Mouse (Mus musculus): ENCODE measurements at regions not wholly inside any gene's neighbourhood (a gene's known extent, or its start where the extent isn't known, plus 50 kb on each side); places are given as distances from the start of the nearest gene placed in this dataset.

GRCm38 (mm10) chr6:35640672-35641071, 101.0 kb upstream of the Mtpn start:
- no peak for ATAC-seq (ENCODE audit: insufficient number of reproducible peaks, low FRiP score, low TSS enrichment)

DNA sequence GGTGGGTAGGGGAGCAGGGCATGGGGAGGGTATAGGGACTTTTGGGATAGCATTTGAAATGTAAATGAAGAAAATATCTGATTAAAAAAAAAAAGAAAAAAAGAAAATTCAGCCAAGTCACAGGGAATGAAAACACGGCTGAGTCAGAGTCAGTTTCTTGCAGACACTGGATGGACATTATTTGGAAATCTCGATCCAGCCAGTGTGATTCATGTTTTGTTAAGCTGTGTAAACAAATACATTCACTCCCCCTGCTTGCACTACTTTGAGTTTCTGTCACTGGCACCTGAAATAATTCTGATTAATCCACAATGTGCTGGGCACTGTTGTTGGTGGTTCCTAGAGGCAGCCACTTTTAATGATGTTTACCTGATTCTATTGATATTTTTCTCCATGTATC, 68.6 kb upstream of the Mtpn start:
- no peak for ATAC-seq (ENCODE audit: insufficient number of reproducible peaks, low FRiP score, low TSS enrichment)

DNA sequence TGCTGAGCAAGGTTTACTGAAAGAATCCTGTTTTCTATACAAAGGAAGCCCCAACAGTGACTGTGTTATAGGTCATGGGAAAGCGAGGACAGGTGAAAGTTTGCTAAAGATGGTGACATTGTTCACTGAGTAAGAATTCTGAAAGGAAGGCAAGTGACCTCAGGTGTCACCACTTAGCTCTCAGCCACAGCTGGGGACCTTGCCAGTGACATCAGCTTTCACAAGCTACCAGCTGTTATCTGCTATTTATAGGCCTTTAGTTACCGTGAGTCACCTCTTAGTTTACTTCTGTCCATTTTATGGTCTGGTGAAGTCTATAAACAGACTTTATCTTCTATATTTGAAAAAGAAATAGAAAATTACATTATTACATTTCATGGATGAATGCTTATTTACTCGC, 65.4 kb upstream of the Mtpn start:
- no peak for ATAC-seq (ENCODE audit: insufficient number of reproducible peaks, low FRiP score, low TSS enrichment)

DNA sequence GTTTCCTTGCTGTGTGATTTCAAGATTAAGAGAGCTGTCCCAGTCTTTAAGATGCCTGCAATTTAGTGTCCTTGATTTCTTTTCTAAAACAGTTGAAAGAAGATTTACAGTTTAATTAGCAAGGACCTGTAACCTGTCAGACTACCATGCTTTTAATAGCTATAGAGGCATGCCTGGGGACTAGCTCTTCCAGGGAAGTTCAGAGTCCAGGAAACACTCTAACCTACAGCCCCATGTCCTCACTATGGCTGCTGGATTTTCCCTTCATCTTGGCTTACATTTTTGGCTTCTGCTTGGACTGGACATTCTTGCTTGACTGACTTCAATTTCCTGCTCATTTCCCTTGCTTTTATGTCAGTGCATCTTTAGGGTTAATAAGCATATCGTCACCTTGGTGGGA, 61.7 kb upstream of the Mtpn start:
- no peak for ATAC-seq (ENCODE audit: insufficient number of reproducible peaks, low FRiP score, low TSS enrichment)

- no peak for ATAC-seq (ENCODE audit: insufficient number of reproducible peaks, low FRiP score, low TSS enrichment)
Observed at GRCm38 (mm10) chr6:35599841-35600240, 60.2 kb upstream of the Mtpn start.

DNA sequence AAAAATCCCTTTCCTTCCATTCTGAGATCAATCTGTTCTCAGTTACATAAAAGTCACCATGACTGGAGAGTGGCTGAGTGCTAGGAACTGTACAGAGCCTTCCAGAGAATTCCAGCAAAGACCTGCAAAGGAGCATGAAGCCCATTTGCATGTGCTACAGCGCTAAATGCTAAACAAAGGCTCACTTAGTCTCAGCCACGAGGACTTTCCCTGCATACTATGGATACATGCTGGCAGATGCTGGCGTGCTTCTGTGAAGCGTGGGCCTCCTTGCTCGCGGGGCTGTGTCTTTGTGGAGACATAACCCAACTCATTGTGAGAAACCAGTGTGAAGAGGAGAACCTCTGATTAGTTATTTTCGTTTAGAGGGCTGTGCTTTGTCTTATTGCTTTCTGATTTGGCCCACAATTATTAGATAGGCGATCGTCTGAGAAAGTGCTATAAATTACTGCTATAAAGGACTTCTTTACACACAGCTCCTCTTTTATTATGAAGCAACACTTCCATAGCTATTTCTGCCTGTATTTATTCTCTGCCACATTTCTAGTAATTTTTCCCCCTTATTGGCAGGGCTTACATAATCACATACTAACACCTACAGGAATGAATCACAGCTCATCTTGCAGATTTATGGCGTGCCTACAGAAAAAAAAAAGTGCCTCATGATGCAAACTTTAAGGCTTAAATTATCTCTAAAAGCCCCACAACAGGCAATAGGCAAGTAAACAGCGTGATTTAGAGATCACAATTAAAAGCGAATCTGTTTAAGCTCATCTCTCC, 58.9 kb upstream of the Mtpn start:
- no peak for ATAC-seq (ENCODE audit: insufficient number of reproducible peaks, low FRiP score, low TSS enrichment)

DNA sequence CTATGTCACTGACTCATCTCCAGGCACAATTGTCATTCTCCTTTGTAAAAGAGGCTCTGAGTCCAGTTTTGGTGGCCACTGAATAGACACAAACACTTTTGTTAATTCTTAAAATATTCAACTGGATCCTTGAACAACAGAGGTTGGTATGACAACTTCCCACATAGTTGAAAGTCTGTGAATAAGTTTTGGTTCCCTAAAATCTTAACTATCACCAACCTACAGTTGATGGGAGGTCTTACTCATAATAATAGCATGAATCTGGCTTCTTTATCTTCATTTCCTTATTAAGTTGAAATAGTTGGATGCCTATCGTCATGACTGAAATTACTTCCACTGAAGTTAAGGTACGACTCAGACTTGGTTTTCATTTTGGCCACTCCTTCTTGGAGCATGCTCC, 55.3 kb upstream of the Mtpn start:
- ATAC-seq (ENCODE audit: insufficient number of reproducible peaks, low FRiP score, low TSS enrichment): no peak

DNA sequence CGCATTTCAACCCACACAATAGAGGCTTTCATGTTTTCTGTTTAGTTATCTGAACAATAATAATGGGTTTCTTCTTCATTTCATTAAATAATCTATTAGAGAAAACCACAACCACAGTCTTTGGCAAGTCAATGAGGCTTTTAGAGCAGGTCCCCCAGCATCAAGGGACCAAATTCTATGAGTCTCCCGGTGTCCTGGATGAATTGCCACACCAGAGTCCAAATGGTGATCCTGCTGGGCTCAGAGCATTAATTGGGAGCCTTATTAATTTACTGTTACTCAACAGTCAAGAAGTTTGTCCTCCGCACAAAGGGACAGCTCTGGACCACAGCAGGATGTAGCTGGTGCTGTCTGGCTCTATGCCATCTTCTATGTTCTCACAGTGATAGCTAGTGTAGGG, 52.5 kb upstream of the Mtpn start:
- ATAC-seq (ENCODE audit: insufficient number of reproducible peaks, low FRiP score, low TSS enrichment): no peak
